Mouse (Mus musculus) inflammation-experienced regulatory T-cells, adult 16 weeks (primary cell): Measurements from ENCODE around the gene Defb36. TPM values are rescaled to one million over a fixed set of nuclear protein-coding genes. Genes with fewer than 3 reads are reported as not detected.

ENCODE experiments used
- polyA plus RNA-seq: library from polyadenylated mRNA; unstranded; fragments of 100-300 nt; shearing (Covaris generic); gene quantifications from one replicate; pipeline ENCODE4 v1.2.1, GENCODE M21; 2017

Defb36 gene
- not detected for polyA plus RNA-seq

GRCm38 (mm10) chr2:152604057-152604456 lies at the start of gene Defb36:
Gene Defb36, plus strand, starts transcription at chr2:152604327.

GRCm38 (mm10) chr2:152569038-152569437 lies 35.1 kb upstream of the Defb36 start, which contains the start of gene Gm17416:
Gene Gm17416, plus strand, starts transcription at chr2:152569338.

GRCm38 (mm10) chr2:152572114-152572794 lies 31.9 kb upstream of the Defb36 start, which contains the start of gene Defb21:
Gene Defb21, plus strand, starts transcription at chr2:152572744.

GRCm38 (mm10) chr2:152580107-152580506 lies 24.0 kb upstream of the Defb36 start, which contains the start of gene Defb19:
Gene Defb19, minus strand, starts transcription at chr2:152580312.

GRCm38 (mm10) chr2:152599299-152599698 lies 4.8 kb upstream of the Defb36 start, which contains the start of gene Defb45:
Gene Defb45, minus strand, starts transcription at chr2:152599399.

GRCm38 (mm10) chr2:152622953-152623352 lies 18.8 kb downstream of the Defb36 start, which contains the start of gene Defb25:
Gene Defb25, minus strand, starts transcription at chr2:152623053.

GRCm38 (mm10) chr2:152626774-152627591 lies 22.9 kb downstream of the Defb36 start, which contains the start of gene Rem1:
Gene Rem1, plus strand, starts transcription at chr2:152626951.

Other genes starting within 250 kb of the Defb36 start
- not detected for gene Nrsn2, start 227.7 kb upstream of the Defb36 start, polyA plus RNA-seq
- gene Sox12, start 206.3 kb upstream of the Defb36 start, polyA plus RNA-seq, result 0.11 TPM
- 1.7 TPM for gene Zcchc3, start 189.3 kb upstream of the Defb36 start, polyA plus RNA-seq
- gene 6820408C15Rik, start 188.7 kb upstream of the Defb36 start, polyA plus RNA-seq, result not detected
- not detected for gene Defb23, start 139.7 kb upstream of the Defb36 start, polyA plus RNA-seq
- gene Defb20, start 127.3 kb upstream of the Defb36 start, polyA plus RNA-seq, result not detected
- gene Defb22, start 114.2 kb upstream of the Defb36 start, polyA plus RNA-seq, result not detected
- not detected for gene Defb26, start 92.6 kb upstream of the Defb36 start, polyA plus RNA-seq
- not detected for gene Defb28, start 86.1 kb upstream of the Defb36 start, polyA plus RNA-seq
- gene Defb29, start 64.2 kb upstream of the Defb36 start, polyA plus RNA-seq, result not detected
- not detected for gene Gm17416, start 35.0 kb upstream of the Defb36 start, polyA plus RNA-seq
- not detected for gene Defb21, start 31.6 kb upstream of the Defb36 start, polyA plus RNA-seq
- not detected for gene Defb19, start 24.0 kb upstream of the Defb36 start, polyA plus RNA-seq
- gene Defb45, start 4.9 kb upstream of the Defb36 start, polyA plus RNA-seq, result not detected
- not detected for gene Defb25, start 18.7 kb downstream of the Defb36 start, polyA plus RNA-seq
- not detected for gene Rem1, start 22.6 kb downstream of the Defb36 start, polyA plus RNA-seq
- 69.2 TPM for gene H13, start 65.1 kb downstream of the Defb36 start, polyA plus RNA-seq
- 3.0 TPM for gene Mcts2, start 82.7 kb downstream of the Defb36 start, polyA plus RNA-seq
- gene Id1, start 131.9 kb downstream of the Defb36 start, polyA plus RNA-seq, result not detected
- gene Cox4i2, start 149.8 kb downstream of the Defb36 start, polyA plus RNA-seq, result 0.41 TPM
- 76.0 TPM for gene Bcl2l1, start 227.4 kb downstream of the Defb36 start, polyA plus RNA-seq
- 6.2 TPM for gene Tpx2, start 243.6 kb downstream of the Defb36 start, polyA plus RNA-seq